Mouse (Mus musculus) liver, embryonic 14.5 days (tissue): ENCODE results near the gene Armc9. TPM values are rescaled to one million over a fixed set of nuclear protein-coding genes. Genes with fewer than 3 reads are reported as not detected.

Source experiments
- ATAC-seq: fragments of 200-750 bp; cut with Nextera tagmentation; 2 replicates; pipeline ENCODE4 v1.8.0; 2017; ENCODE audit warnings: moderate number of reproducible peaks, mild to moderate bottlenecking, moderate library complexity; ENCODE audit not compliant: insufficient read depth
- DNase-seq, 3 experiments: peaks; one replicate each; pipeline ENCODE4 v3.0.0-alpha.2; 2012 to 2013; ENCODE audit warnings: low read depth in 3 of 3, low spot score in 3 of 3
- H3K27ac ChIP-seq: fragments of 300-500 bp; sonication (generic); 2 replicates; pipeline ENCODE4 v1.5.1; 2014; ENCODE audit warnings: moderate library complexity, mild to moderate bottlenecking, control low read depth, inconsistent platforms
- H3K27me3 ChIP-seq: fragments of 300-500 bp; sonication (generic); 2 replicates; pipeline ENCODE4 v1.6.1; 2014; ENCODE audit warnings: mild to moderate bottlenecking, low read length, moderate library complexity; ENCODE audit not compliant: control insufficient read depth, insufficient read depth
- H3K36me3 ChIP-seq: fragments of 300-500 bp; sonication (generic); replicated peaks from 2 replicates; pipeline ENCODE4 v1.6.1; 2014; ENCODE audit warnings: low read depth; ENCODE audit not compliant: control insufficient read depth, insufficient read depth
- H3K4me1 ChIP-seq, 2 experiments: fragments of 200-500 bp in 1 of 2; fragments of 300-500 bp in 1 of 2; sonication (generic) in 1 of 2; replicated peaks; 2 replicates each; pipeline ENCODE4 v1.6.1; 2012 to 2014; ENCODE audit warnings: antibody characterized with exemption in 1 of 2, inconsistent platforms in 1 of 2, low read length in 1 of 2; ENCODE audit not compliant: control insufficient read depth in 2 of 2, insufficient read depth in 2 of 2
- H3K4me2 ChIP-seq: fragments of 300-500 bp; sonication (generic); 2 replicates; pipeline ENCODE4 v1.6.1; 2014; ENCODE audit warnings: low read depth, mild to moderate bottlenecking, control low read depth, moderate library complexity
- H3K4me3 ChIP-seq, 2 experiments: fragments of 200-500 bp in 1 of 2; fragments of 300-500 bp in 1 of 2; sonication (generic) in 1 of 2; 2 replicates each; pipeline ENCODE4 v1.5.1; 2012 to 2014; ENCODE audit warnings: low read depth in 2 of 2, low read length in 2 of 2, mild to moderate bottlenecking in 2 of 2, control low read depth in 1 of 2, inconsistent platforms in 1 of 2, moderate library complexity in 1 of 2; ENCODE audit not compliant: insufficient read depth in 1 of 2
- H3K9ac ChIP-seq: fragments of 300-500 bp; sonication (generic); replicated peaks from 2 replicates; pipeline ENCODE4 v1.6.1; 2014; ENCODE audit warnings: mild to moderate bottlenecking, control low read depth, moderate library complexity
- H3K9me3 ChIP-seq: fragments of 300-500 bp; sonication (generic); 2 replicates; pipeline ENCODE4 v1.6.1; 2016; ENCODE audit warnings: low read length, mixed read lengths; ENCODE audit not compliant: control insufficient read depth
- CTCF ChIP-seq: IDR thresholded peaks from 2 replicates; pipeline ENCODE4 v1.5.1; 2016; ENCODE audit warnings: antibody characterized with exemption, low read depth, control low read depth
- EP300 ChIP-seq: IDR thresholded peaks from 2 replicates; pipeline ENCODE4 v1.6.1; 2016; ENCODE audit warnings: antibody characterized with exemption, low read depth
- WGBS: fragments of 180-500 bp; shearing (Covaris S2); extraction: QIAGEN DNeasy Blood & Tissue Kit; methylation state at CpG from one replicate; pipeline ENCODE4 v1.1.7; 2014; ENCODE audit not compliant: insufficient replicate concordance; 5-methylcytosine and 5-hydroxymethylcytosine counted together
- polyA plus RNA-seq, 2 experiments: library from polyadenylated mRNA; depleted of rRNA in 1 of 2; stranded (reverse) in 1 of 2; unstranded in 1 of 2; fragments of >200 nt; fragmentation: Nextera tagmentation in 1 of 2; extraction: Ambion mirVana in 1 of 2; gene quantifications; 2 replicates each; pipeline versions ENCODE4 v1.2.1 to v1.2.3; 2012 to 2014

The Armc9 gene
- polyA plus RNA-seq, 2 experiments: 5.5 to 8.4 TPM

- peak overlapping the region; percentile 83 for H3K4me2 ChIP-seq
- no peaks in the 10 kb centered on the region for H3K9me3 ChIP-seq
- ATAC-seq (peak; percentile 61), DNase-seq (peak in 2 of 3 experiments; percentile 57 to 65)
- TF ChIP-seq CTCF: 0 out of 2 replicates have a peak, but pooled peaks have one; percentile 22
- TF ChIP-seq EP300: no peak
- peak overlapping the region; percentile 43 to 61 for H3K4me3 ChIP-seq
- H3K27ac ChIP-seq: no peak overlapping the region
- peaks cover 0 to 26% of the 10 kb centered on the region in 2 experiments; a peak in 3 of 4 replicates for H3K4me1 ChIP-seq
- H3K27me3 ChIP-seq: peaks cover 19% of the 10 kb centered on the region
- WGBS: under 1% methylated on average over 65 of the region's 65 CpGs
- peak overlapping the region; percentile 21; the same call in 1 of the 2 replicates for H3K9ac ChIP-seq
- no peaks in the 10 kb centered on the region for H3K36me3 ChIP-seq
These were observed 148.7 kb downstream of the Armc9 start for GRCm38 (mm10) chr1:86303063-86303872.

GRCm38 (mm10) chr1:86303873-86304250 is 149.3 kb downstream of the Armc9 start:
- peak overlapping the region; percentile 43 to 61 for H3K4me3 ChIP-seq
- no peak for TF ChIP-seq EP300
- TF ChIP-seq CTCF: no peak
- H3K4me1 ChIP-seq: peaks cover 0 to 23% of the 10 kb centered on the region in 2 experiments; a peak in 3 of 4 replicates
- H3K27me3 ChIP-seq: peaks cover 19% of the 10 kb centered on the region
- H3K9ac ChIP-seq: peak overlapping the region; percentile 21; the same call in 1 of the 2 replicates
- WGBS: 2% methylated on average over 16 of the region's 16 CpGs
- ATAC-seq: 0 out of 2 replicates have a peak, but pooled peaks have one; percentile 7
- H3K4me2 ChIP-seq: peak overlapping the region; percentile 83
- no peak overlapping the region for H3K27ac ChIP-seq
- DNase-seq: no peak
- H3K36me3 ChIP-seq: no peaks in the 10 kb centered on the region
- no peaks in the 10 kb centered on the region for H3K9me3 ChIP-seq

- no peaks in the 10 kb centered on the region for H3K9me3 ChIP-seq
- no peak overlapping the region for H3K9ac ChIP-seq
- no peaks in the 10 kb centered on the region for H3K36me3 ChIP-seq
- DNase-seq: no peak
- peaks cover 19% of the 10 kb centered on the region for H3K27me3 ChIP-seq
- ATAC-seq: no peak
- peaks cover 0 to 18% of the 10 kb centered on the region in 2 experiments; a peak in 3 of 4 replicates for H3K4me1 ChIP-seq
- 71% methylated on average over 3 of the region's 3 CpGs for WGBS
- H3K27ac ChIP-seq: no peak overlapping the region
- H3K4me3 ChIP-seq: no peak overlapping the region
- H3K4me2 ChIP-seq: no peak overlapping the region
- TF ChIP-seq EP300: no peak
- no peak for TF ChIP-seq CTCF
These were observed 152.1 kb downstream of the Armc9 start for GRCm38 (mm10) chr1:86306686-86307085.

- Histone ChIP-seq H3K36me3 (no peaks in the 10 kb centered on the region), H3K27ac (no peak overlapping the region), H3K9ac (no peak overlapping the region), H3K9me3 (no peaks in the 10 kb centered on the region), H3K27me3 (peaks cover 19% of the 10 kb centered on the region), H3K4me2 (no peak overlapping the region), H3K4me1 (peaks cover 0 to 18% of the 10 kb centered on the region in 2 experiments; a peak in 3 of 4 replicates), H3K4me3 (no peak overlapping the region)
- ATAC-seq: no peak
- no peak for TF ChIP-seq CTCF
- TF ChIP-seq EP300: no peak
- 70% methylated on average over 7 of the region's 7 CpGs for WGBS
- no peak for DNase-seq
These were observed 152.7 kb downstream of the Armc9 start for GRCm38 (mm10) chr1:86307177-86307762.
